Mouse (Mus musculus) left cerebral cortex, adult 9 months (tissue): ENCODE results near the gene Grn.

Source experiments
- DNase-seq, 2 experiments: peaks; one replicate each; pipeline ENCODE4 v3.0.0; 2022; ENCODE audit warnings: low spot score in 2 of 2

The Grn gene

DNA sequence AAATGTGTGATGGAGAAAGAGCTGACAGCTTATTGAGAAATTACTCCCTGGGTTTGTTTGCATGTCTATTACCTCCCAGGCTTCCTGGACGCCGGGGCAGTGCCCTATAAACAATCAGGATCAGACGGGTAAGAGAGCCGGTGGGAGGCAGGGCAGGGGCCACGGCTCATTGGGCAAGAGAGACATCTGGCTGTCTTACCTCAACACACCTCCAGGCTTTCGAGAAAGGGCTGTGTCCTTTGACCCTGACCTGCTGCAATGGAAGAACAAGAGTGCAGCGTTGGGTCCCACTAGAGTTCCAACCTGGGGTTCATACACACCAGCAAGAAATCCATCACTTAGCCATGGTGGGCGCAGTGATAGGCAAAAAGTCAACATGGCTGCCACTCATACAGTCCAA lies 8.6 kb upstream of the Grn start:
- no peak for DNase-seq

DNA sequence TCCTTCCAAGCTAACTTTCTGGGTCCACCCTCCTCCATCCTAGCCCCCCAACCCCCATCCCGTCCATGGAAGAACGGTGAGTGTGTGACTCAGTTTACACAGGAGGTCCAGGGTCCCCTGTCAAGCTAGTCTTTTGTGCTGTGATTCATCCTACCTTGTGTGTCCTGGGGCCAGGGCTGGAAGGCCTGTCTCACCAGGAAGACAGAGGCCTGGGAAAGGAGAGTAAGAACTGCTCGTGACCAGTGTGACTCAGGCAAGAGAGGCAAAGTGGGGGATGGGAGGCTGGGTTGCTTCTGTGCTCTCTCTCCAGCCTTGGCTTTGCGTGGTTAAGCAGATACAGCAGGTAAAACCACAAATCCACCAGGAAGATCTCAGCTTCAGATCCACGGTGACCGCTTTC lies 5.4 kb upstream of the Grn start:
- DNase-seq, result no peak

DNA sequence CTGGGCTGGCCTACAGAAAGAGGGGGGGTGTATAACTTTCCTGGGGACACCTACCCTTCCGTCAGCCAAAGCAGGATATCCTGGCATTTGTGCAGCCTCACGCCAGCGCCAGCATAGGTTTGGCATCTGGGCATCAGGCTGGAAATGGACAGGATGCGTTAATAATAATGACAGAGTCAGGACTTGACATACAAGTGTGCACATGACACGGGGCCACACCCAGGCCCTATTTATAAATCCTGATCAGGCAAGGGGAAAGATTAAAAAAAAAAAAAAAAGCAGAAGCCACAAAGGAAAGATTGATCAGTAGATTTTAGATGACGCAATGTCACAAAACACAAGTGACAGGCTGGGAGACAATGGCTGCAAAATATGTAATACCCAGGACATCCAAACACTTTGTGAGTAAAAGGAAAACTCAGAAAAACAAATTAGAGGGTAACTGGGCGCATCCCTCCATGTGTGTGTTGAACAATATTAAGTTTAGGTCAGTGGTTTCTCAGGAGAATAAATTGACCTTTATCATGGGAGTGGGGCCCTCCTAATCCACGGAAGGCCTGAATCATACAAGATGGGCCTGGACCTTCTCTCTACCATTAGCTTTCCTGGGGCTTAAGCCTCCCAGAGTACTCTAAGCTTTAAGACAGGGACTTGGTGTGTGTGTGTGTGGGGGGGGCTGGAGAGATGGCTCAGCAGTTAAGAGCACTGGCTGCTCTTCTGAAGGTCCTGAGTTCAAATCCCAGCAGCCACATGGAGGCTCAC lies 4.4 kb upstream of the Grn start:
- no peak for DNase-seq

DNA sequence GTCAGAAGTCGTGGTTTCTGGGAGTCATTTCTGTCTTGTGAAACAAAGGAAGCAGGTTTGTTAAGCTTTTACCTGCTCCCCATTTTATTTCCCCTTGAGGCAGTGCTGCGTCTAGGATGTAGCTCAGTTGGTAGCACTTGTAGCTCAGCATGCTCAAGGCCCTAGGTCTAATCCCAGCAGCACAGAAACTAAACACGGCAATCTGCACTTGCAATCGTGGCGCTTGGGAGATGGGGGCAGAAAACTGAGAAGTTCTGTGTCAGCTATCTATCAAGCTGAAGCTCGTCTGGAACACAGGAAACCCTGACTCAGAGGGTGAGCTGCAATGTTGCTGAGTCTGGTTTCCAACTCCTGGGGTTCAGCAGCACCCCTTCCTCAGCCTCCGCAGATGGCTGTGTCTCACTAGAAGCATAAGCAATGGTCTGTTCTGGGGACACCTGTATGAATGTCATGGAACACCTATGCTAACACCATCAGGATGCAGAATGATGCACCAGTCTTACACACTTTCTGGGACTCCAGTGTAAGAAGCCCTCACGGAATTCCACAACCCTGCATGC lies 1.1 kb upstream of the Grn start:
- no peak for DNase-seq

DNA sequence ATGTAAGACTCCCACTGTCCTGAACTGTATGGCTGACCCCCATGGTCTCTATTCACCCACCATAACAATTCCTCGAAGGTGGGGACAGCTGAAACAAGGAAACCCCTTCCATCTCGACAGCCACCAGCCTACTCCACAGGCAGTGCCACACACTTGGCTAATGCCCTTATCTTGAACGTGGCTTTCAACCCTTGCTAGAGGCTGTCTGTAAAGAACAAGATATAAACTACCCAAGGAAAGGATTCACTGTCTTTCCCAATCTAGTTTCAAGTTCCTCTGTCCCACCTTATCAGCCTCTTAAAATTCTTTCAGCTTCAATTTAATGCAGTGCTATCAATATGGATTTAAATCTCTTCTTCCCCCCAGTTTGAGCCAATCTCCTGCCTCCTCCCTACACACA lies 564 bp upstream of the Grn start:
- no peak for DNase-seq

DNA sequence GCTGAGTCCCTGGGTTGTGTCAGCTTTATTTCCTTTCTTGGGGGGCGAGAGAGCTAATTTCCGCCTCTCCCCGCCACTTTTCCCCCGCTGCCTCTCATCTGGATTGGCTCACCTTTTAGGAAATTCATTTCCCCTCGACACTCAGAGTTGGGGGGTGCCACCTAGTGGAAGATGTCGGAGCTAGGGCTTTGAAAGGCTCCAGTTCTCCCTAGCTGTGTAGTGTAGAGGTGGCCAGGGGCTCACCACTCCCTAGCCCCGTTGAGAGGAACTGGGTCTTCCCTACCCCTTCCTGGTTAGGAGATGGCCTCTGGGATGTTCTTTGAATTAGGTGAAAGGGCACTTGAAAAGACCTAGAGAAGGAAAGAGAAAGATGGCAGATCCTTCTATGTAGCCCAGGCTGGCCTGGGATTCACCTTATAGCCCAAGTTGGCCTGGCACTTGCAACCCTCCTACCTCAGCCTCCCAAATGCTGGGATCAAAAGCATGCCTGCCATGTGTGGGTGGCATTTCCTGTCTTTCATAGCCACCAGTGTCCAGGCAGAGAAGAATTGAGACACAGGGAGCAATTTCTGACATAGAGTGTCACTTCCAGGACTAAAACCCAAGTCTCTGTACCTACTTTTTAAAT lies 1.0 kb downstream of the Grn start:
- peak in 1 of 2 experiments; percentile 85 for DNase-seq

DNA sequence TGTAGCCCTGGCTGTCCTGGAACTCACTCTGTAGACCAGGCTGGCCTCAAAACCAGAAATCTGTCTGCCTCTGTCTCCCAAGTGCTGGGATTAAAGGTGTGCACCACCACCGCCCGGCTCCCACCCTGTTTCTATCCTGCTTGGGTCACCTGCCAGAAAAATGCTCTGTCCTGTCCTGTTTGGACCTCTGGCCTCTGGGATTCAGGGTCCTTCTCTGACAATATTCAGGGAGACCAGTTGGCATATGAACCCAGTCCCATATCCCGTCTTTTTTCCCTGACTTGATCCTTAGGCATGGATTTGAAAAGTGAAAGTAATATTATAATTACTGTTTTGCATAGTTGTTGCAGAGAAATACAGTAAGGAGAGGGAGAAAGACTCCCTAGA lies 1.6 kb downstream of the Grn start:
- no peak for DNase-seq

DNA sequence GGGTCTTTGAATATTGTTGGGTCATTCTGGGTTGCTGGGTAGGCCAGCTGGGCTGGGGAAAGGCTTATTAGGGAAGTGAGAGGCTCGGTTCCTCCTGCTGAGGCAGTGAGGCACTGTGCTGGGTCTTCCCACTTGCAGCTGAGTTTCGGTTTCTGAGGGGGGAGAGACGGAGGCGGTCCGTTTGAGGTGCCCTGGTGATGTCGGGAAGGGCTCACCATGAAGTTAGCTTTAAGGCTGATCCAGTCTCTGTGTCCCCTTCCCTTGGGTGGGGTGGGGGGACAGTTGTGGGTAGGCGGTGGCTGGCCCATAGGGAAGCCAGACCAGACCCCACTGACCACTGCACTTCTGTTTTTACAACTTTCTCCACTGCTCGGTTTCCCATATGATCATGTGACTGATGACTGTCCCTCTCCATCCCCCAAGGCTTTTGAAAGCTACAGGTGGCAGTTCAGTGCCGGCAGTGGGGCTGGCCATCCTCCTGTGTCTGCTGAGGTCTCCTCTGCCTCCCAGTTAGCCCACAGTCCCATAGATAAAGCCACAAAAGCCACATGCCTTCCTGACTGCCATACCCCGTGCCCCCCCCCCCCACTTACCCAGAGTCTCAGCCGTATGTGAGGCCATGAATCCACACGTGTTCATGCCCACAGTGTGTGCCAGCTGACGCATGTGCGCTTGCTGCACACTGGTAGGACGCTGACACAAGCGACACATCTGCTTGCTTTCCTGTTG lies 2.2 kb downstream of the Grn start:
- DNase-seq, result peak in 1 of 2 experiments; percentile 23

DNA sequence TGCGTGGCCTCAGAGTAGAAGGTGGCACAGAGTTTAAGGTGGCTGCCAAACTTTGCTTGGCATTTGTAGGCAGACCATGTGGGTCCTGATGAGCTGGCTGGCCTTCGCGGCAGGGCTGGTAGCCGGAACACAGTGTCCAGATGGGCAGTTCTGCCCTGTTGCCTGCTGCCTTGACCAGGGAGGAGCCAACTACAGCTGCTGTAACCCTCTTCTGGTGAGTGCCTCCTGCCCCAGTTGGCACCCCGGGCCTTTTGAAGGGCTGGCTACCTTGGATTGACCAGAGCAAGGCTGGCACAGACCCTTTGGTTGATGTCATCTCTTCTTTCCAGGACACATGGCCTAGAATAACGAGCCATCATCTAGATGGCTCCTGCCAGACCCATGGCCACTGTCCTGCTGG lies 2.8 kb downstream of the Grn start:
- DNase-seq, result peak in 1 of 2 experiments; percentile 26

DNA sequence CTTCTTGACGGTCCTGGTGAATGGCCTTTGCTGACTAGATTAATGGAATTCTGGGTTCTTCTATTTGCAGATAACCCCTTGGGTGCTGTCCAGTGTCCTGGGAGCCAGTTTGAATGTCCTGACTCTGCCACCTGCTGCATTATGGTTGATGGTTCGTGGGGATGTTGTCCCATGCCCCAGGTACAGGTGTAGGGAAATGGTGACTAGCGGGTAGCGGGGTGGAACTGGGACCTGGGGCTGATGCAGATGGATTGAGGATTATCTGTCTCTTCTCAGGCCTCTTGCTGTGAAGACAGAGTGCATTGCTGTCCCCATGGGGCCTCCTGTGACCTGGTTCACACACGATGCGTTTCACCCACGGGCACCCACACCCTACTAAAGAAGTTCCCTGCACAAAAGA lies 3.8 kb downstream of the Grn start:
- no peak for DNase-seq

DNA sequence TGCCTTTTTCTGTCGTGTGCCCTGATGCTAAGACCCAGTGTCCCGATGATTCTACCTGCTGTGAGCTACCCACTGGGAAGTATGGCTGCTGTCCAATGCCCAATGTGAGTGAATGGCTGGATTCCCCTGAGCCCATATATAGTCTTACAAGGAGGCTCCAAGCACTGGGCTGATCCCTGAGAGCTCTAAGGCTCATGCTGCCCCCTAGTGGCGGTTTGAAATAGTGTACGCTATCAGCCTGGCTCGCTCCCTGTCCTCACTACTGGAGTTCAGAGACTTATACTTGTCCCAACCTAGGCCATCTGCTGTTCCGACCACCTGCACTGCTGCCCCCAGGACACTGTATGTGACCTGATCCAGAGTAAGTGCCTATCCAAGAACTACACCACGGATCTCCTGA lies 4.3 kb downstream of the Grn start:
- DNase-seq, result peak in 1 of 2 experiments; percentile 94

DNA sequence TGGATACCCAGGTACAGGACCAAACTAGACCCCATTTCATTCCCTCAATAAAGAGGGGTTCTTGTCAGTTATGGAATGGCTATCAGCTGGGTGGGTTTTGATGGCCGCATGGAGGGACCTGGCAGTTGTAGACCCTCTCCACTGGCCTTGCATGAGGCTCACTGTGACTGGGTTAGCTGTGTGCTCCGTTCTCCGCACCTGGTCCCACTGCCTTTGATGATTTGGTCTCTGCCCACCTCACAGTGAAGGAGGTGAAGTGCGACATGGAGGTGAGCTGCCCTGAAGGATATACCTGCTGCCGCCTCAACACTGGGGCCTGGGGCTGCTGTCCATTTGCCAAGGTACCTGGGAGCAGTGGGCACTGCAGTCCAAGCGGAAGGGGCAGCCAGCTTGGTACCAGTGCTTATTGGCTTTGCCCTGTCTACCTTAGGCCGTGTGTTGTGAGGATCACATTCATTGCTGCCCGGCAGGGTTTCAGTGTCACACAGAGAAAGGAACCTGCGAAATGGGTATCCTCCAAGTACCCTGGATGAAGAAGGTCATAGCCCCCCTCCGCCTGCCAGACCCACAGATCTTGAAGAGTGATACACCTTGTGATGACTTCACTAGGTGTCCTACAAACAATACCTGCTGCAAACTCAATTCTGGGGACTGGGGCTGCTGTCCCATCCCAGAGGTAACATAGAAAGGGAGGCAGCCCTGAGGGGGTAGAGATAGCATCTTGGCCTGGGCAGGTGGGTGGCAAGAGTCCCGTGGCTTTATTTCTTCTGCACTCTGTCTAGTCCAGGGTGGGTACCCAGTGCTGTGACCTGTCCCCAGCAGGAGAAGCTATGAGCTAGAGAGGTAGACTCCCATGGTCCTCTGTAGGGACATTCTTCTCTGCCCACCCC lies 4.9 kb downstream of the Grn start:
- DNase-seq, result no peak

DNA sequence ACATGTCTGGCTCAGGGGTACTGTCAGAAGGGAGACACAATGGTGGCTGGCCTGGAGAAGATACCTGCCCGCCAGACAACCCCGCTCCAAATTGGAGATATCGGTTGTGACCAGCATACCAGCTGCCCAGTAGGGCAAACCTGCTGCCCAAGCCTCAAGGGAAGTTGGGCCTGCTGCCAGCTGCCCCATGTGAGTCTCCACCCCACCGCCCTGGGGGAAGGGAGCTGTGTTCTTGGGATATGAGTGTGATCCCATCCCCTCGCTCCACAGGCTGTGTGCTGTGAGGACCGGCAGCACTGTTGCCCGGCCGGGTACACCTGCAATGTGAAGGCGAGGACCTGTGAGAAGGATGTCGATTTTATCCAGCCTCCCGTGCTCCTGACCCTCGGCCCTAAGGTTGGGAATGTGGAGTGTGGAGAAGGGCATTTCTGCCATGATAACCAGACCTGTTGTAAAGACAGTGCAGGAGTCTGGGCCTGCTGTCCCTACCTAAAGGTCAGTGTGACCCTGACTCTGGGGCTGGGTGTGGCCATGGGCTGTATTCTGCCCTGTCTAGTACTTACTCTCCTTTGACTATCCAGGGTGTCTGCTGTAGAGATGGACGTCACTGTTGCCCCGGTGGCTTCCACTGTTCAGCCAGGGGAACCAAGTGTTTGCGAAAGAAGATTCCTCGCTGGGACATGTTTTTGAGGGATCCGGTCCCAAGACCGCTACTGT lies 5.8 kb downstream of the Grn start:
- DNase-seq, result no peak

DNA sequence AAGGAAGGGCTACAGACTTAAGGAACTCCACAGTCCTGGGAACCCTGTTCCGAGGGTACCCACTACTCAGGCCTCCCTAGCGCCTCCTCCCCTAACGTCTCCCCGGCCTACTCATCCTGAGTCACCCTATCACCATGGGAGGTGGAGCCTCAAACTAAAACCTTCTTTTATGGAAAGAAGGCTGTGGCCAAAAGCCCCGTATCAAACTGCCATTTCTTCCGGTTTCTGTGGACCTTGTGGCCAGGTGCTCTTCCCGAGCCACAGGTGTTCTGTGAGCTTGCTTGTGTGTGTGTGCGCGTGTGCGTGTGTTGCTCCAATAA lies 6.3 kb downstream of the Grn start:
- DNase-seq, result no peak

DNA sequence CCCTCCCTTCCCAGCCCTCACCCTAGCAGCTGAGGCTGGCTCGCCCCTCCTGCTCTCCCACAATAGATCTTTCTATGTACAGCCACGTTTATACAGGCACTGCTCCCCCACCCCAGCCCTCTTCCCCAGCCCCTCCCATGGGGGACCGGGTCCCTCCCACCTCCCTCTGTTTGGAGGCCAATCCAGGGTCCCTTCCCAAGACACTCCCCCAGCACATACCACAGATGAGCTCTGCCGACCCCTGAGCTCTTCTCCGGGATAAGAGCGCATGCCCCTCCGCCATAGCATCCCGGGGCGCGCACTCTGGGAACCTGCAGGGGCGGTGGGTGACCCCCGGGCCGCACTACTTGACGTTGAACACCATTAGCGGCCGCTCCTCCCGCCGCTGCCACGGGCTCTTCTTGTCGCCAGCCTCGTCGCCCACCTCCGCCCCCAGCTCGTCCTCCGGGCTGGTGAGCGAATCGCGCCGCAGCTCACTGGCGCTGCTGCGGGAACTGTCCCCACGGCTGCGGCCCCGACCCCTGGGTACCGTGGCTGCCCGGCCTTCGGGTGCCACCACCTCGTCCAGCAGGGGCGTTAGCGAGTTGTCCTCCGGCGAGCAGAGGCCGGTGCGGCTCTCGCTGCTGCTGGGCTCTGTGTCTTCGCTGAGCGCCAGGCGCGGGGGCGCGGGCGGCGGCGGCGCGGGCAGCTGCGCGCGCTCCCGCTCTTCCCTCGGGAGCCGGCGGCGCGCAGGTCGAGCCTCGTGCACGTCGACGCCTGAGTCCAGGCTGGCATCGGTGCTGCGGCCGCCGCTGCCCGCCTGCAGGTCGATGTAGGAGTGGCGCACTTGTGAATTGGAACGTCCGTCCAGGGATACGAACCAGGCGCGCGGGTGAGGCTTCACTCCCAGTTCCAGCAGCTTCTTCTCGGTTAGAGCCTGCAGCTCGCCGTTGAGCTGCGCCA lies 7.3 kb downstream of the Grn start:
- DNase-seq, result peak in 1 of 2 experiments; percentile 72

DNA sequence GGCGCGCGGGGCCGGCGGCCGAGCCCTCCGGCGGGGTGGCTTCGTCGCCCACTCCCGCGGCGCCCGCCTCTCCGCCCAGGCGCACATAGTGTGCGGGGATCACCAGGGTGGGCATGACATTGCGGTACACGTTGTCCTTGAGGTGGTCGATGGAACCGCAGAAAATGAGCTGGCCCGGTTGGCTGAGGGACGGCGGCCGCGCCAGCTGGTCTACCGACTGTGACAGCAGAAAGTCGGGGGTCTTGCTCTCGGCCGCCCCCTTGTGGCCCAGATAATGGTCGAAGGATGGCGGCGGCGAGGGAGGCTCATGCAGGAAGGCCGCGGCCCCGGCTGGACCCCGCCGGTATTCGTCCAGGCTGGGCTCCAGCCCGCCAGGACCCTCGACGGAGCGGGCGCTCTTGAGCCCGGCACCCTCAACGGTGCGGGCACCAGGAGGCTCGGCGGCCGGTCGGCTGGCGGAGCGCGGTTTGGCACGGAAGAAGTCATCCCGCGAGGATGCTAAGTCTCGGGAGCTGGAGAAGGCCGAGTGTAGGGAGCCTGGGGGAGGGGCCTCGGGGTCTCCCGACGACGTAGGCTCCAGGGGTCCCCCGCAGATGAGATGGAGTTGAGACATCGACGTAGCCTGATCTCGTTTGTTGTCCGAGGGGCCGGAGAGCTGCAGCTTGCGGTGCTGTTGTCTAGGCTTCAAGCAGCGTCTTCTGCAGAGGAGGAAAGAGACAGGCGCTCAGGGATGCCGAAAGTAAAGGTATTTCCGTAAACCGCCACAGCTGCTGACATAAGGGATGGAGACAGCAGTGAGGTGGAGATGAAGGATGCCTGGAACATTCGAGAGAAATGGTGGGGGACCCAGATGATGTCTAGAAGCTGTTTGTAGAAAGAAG lies 8.3 kb downstream of the Grn start:
- peak in 1 of 2 experiments; percentile 77 for DNase-seq

DNA sequence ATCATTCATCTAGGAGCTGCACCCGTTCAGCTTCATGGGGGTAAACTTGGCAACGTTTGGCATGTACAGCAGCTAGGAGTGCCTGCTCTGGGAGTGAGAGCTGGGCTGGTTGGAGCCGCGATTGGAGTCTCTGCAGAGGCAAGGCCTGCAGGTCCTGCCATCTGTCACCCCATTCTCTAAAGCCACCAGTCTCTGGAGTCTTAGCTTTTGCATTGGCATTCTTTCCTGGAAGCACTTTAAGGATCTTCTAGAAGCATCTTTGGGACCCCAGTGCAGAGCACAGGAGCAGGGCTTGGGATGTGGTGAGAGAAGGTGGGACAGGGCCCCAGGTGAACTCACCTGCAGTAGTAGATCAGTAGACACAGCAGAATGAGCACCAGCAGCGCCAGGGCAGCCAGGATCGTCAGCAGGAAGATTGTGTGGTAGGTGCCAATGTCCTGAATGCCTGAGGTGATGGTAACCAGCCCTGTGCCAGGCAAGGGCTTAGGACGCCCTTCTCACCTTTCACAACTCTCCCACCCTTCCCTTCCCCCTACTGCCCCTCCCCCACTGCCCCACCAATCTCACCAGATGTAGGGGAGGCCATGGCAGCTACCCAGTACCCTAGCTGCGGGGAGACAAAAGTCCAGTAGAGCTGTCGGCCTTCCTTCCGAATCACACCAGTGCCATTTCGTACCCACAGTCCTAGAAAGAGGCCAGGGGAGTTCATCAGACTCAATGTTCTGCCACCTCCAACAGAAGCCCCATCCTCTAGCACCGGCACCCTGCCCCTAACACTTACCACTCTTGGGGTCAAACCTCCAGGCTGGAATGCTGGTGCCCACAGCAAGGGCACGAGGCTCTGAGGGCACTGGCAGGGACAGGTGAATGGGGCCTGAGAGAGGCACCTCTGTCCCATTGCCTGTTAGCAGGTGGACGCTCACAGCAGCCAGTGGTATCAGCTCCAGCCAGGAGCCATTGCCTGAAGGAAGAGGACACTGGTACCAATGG lies 9.3 kb downstream of the Grn start:
- peak in 1 of 2 experiments; percentile 37 for DNase-seq

DNA sequence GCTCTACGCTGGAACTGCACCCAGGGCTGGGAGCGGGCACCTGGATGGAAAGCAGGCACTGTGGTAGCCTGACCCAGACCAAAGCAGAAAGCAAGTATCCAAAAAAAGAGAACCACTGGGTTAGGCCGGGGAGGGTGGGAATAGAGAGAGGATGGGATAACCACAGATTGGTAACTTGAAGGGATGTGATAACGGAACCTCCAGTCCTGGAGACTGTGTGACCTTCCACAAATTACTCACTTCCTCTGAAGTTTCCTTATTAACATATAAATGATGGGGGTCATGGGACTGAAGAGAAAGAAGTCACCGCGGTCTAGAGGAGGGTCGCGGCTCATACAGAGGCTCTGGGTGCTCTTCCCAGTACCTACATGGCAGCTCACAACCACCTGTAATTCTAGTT lies 10.1 kb downstream of the Grn start:
- DNase-seq, result no peak
